Mouse (Mus musculus) ES-Bruce4 (cell line): ENCODE measurements at regions not wholly inside any gene's neighbourhood (a gene's known extent, or its start where the extent isn't known, plus 50 kb on each side); places are given as distances from the start of the nearest gene placed in this dataset.

Experiments used
- H3K27ac ChIP-seq: 2 replicates; pipeline ENCODE4 v1.5.1; 2012; ENCODE audit warnings: low read length, inconsistent platforms; ENCODE audit not compliant: insufficient read depth
- H3K27me3 ChIP-seq: 2 replicates; pipeline ENCODE4 v1.6.1; 2012; ENCODE audit warnings: mild to moderate bottlenecking, low read length, inconsistent platforms; ENCODE audit not compliant: control insufficient read depth, poor library complexity, insufficient read depth, severe bottlenecking
- H3K36me3 ChIP-seq: 2 replicates; pipeline ENCODE4 v1.6.1; 2012; ENCODE audit warnings: inconsistent platforms, mild to moderate bottlenecking, low read length, moderate library complexity; ENCODE audit not compliant: control insufficient read depth, poor library complexity, insufficient read depth, severe bottlenecking
- H3K4me1 ChIP-seq: one replicate; pipeline ENCODE4 v1.8.1; 2011; ENCODE audit warnings: low read length; ENCODE audit not compliant: control insufficient read depth, insufficient read depth
- H3K4me3 ChIP-seq: 2 replicates; pipeline ENCODE4 v1.5.1; 2011; ENCODE audit warnings: low read depth, mild to moderate bottlenecking, low read length
- H3K9ac ChIP-seq: 2 replicates; pipeline ENCODE4 v1.6.1; 2012; ENCODE audit warnings: low read depth, mild to moderate bottlenecking, inconsistent platforms; ENCODE audit not compliant: poor library complexity, severe bottlenecking
- H3K9me3 ChIP-seq: replicated peaks from 2 replicates; pipeline ENCODE4 v1.6.1; 2012; ENCODE audit warnings: mild to moderate bottlenecking, low read length, inconsistent platforms; ENCODE audit not compliant: control insufficient read depth, poor library complexity, insufficient read depth, severe bottlenecking
- CTCF ChIP-seq: IDR thresholded peaks from one replicate; pipeline ENCODE4 v1.8.1; 2011; ENCODE audit warnings: low read depth, low read length
- EP300 ChIP-seq: IDR thresholded peaks from 2 replicates; pipeline ENCODE4 v1.6.1; 2011; ENCODE audit warnings: low read depth, low read length; ENCODE audit not compliant: insufficient read depth
- POLR2A ChIP-seq: IDR thresholded peaks from one replicate; pipeline ENCODE4 v1.8.1; 2011; ENCODE audit warnings: low read length; ENCODE audit not compliant: insufficient read depth

GRCm38 (mm10) chr3:147153456-147153855, 301.3 kb downstream of the Ttll7 start:
- Histone ChIP-seq H3K9me3 (no peaks in the 10 kb centered on the region), H3K36me3 (no peaks in the 10 kb centered on the region), H3K27ac (no peak overlapping the region), H3K4me1 (no peaks in the 10 kb centered on the region), H3K9ac (no peak overlapping the region), H3K4me3 (no peak overlapping the region), H3K27me3 (no peaks in the 10 kb centered on the region)
- TF ChIP-seq CTCF (no peak), EP300 (no peak), POLR2A (no peak)

DNA sequence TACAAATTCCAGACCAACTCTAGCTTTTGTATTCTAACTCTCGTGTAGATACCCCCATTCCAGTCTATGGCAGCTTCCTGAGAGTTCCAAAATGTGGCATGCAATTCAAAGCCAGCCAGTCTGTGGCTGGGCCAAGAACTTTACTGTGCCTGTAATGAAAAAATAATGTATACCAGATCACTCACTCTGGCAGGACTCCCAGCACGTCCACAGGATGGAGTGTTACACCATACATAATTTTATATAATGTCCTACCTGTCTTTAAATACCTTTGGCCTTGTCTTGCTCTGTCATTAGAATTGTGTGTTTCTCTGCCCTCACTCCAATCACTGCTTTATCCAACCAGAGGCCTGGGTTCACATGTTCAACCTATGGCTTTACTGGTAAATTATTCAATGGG, 301.8 kb downstream of the Ttll7 start:
- Histone ChIP-seq H3K9me3 (no peaks in the 10 kb centered on the region), H3K4me3 (no peak overlapping the region), H3K27me3 (no peaks in the 10 kb centered on the region), H3K9ac (no peak overlapping the region), H3K27ac (no peak overlapping the region), H3K4me1 (no peaks in the 10 kb centered on the region), H3K36me3 (no peaks in the 10 kb centered on the region)
- no peak for TF ChIP-seq EP300
- no peak for TF ChIP-seq POLR2A

DNA sequence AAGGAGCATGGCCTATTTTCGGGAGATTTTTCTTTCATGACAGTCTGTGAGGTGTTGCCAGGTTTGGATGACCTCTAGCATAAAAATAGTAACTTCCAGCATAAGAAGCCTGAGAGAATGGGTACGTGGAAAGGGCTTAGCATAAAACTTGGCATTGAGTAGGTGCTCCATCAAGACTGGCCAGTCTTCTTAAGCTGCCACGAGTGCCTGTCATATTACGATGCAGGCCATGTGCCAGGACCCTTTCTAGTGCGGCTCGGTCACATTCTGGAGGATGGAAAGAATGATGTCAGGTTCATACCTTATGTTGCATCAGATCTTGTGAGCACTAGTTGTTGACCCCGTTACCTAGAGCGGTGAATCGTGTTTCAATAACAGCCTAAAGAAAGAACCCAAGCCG, 311.0 kb downstream of the Ttll7 start:
- Histone ChIP-seq H3K27ac (no peak overlapping the region), H3K9ac (no peak overlapping the region), H3K4me1 (no peaks in the 10 kb centered on the region), H3K4me3 (no peak overlapping the region), H3K27me3 (no peaks in the 10 kb centered on the region), H3K36me3 (no peaks in the 10 kb centered on the region), H3K9me3 (no peaks in the 10 kb centered on the region)
- no peak for TF ChIP-seq CTCF
- TF ChIP-seq EP300 = no peak
- TF ChIP-seq POLR2A = no peak

GRCm38 (mm10) chr3:147163540-147163939, 311.4 kb downstream of the Ttll7 start:
- no peaks in the 10 kb centered on the region for H3K4me1 ChIP-seq
- no peaks in the 10 kb centered on the region for H3K36me3 ChIP-seq
- H3K27me3 ChIP-seq = no peaks in the 10 kb centered on the region
- H3K9ac ChIP-seq = no peak overlapping the region
- no peak for TF ChIP-seq EP300
- TF ChIP-seq CTCF = no peak
- no peak for TF ChIP-seq POLR2A
- no peak overlapping the region for H3K4me3 ChIP-seq
- H3K9me3 ChIP-seq = no peaks in the 10 kb centered on the region
- no peak overlapping the region for H3K27ac ChIP-seq

DNA sequence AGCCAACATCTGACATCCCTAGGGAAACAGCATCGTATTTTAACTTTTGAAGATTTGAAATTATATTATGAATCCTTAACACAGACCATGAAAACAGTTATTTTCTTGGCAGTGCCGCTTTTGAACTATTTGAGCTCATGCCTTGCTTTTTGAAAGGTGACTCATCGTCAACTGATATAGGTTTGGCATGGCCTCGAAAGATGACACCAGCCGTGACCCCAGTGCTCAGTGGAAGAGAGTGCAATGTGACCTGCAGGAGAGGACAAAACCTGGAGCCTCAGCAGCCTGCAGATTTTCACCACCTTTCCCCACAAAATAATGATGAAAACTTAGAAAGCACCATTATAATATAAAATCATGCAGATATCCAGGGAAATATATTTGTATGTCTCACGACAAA, 312.8 kb downstream of the Ttll7 start:
- no peaks in the 10 kb centered on the region for H3K36me3 ChIP-seq
- no peak overlapping the region for H3K9ac ChIP-seq
- no peak overlapping the region for H3K27ac ChIP-seq
- no peaks in the 10 kb centered on the region for H3K4me1 ChIP-seq
- H3K27me3 ChIP-seq = no peaks in the 10 kb centered on the region
- TF ChIP-seq POLR2A = no peak
- no peak for TF ChIP-seq CTCF
- no peak for TF ChIP-seq EP300
- H3K4me3 ChIP-seq = no peak overlapping the region
- H3K9me3 ChIP-seq = no peaks in the 10 kb centered on the region

DNA sequence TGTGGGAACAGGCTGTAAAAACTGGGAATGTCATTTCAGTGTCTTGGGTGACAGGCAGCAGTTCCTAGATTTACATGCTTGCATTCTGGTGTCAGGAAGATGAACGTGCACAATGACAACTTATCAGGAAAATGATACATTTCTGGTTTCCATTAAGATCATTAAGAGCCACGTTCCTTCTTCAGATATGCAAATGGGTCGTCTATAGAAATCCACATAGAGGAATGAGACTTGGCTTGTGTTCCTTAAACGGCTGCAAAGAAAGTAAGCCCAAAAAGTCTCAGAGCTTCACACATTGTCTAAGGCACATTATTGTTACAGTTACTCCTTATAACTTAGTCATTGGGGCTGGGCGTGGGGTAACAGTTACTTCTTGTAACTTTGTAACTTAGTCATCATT, 314.4 kb downstream of the Ttll7 start:
- H3K9ac ChIP-seq = no peak overlapping the region
- no peaks in the 10 kb centered on the region for H3K27me3 ChIP-seq
- no peak overlapping the region for H3K27ac ChIP-seq
- TF ChIP-seq POLR2A = no peak
- no peak for TF ChIP-seq CTCF
- TF ChIP-seq EP300 = no peak
- no peaks in the 10 kb centered on the region for H3K9me3 ChIP-seq
- H3K36me3 ChIP-seq = no peaks in the 10 kb centered on the region
- no peak overlapping the region for H3K4me3 ChIP-seq
- H3K4me1 ChIP-seq = no peaks in the 10 kb centered on the region

DNA sequence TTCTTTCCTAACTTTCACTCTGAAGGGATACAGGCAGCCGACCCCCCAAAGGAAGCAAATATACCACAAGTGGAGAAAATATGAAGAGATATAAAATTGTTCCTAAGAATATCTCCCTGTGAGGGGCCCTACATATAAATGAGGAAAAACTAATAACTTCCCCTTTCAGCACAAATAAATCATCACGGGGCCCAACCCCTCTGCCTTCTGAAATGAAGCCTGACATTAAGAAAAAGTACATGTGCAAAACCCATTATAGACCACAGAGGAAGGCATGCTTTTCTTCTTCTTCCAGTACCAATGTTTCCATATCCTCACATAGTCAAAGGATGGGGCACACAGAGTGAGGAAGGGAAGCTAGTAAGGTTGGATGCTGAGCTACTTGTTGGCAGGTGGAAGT, 317.0 kb downstream of the Ttll7 start:
- no peak overlapping the region for H3K27ac ChIP-seq
- TF ChIP-seq EP300 (no peak), CTCF (no peak), POLR2A (no peak)
- no peaks in the 10 kb centered on the region for H3K9me3 ChIP-seq
- H3K4me3 ChIP-seq = no peak overlapping the region
- H3K9ac ChIP-seq = no peak overlapping the region
- H3K36me3 ChIP-seq = no peaks in the 10 kb centered on the region
- no peaks in the 10 kb centered on the region for H3K27me3 ChIP-seq
- H3K4me1 ChIP-seq = no peaks in the 10 kb centered on the region
